Mouse (Mus musculus): Measurements from ENCODE around the gene Grin2b.

DNA sequence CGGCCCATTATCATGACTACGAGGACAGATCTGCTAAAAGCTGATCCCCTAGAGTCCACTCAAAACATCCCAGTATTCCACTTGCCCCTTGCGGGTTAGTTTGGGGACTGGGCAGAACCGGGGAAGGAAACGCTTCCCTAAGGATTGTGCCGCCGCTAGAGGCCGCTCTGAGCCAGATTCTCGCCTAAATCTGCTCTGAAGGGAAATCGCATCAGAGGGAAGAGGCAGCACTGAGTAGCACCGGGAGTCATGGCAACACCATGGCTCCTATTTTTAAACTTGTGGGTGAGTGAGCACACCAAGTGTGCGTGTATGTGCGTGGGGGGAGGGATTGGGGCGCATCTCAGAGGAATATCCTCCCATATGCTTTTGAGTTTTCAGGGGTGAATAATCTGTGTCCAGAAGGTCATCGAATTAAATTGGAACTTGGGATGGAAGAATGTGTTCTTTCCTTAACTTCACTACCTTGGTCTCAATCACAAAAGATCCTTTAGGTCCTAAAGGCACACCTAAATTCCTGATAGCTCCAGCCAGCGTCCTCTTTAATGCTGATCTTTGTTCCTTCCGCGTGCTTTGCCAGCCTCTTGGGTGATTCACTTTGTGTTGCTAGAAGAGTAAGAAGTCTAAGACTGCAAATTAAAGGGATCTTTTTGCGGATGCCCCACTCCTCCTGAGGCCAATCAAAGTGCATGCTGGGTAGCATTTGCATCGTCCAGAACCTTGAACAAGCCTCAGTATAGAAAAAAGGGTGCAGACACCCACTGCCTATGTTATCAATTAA lies 265.6 kb downstream of the Grin2b start:
- TF ChIP-seq POLR2A (IDR thresholded peaks at IDR 0.05; ENCODE audit: borderline replicate concordance, extremely low read depth, insufficient read depth, insufficient read length, poor library complexity, severe bottlenecking) (no peak), CTCF (IDR thresholded peaks at IDR 0.05; ENCODE audit: borderline replicate concordance, extremely low read depth, insufficient read depth, insufficient read length) (peak; percentile 92)

All from brain, embryonic 14.5 days (tissue).